Mouse (Mus musculus) forebrain, embryonic 13.5 days (tissue): ENCODE data around the gene Ccl17. TPM values are rescaled to one million over a fixed set of nuclear protein-coding genes. Genes with fewer than 3 reads are reported as not detected.
"Not testable (repeated sequence)": the region's sequence is repeated elsewhere in the genome, so short reads cannot be mapped to it uniquely, and the experiment has no call there.

Experiments used
- ATAC-seq: fragments of 200-750 bp; cut with Nextera tagmentation; 2 replicates; pipeline ENCODE4 v1.8.0; 2017
- H3K27ac ChIP-seq: fragments of 300-500 bp; sonication (generic); 2 replicates; pipeline ENCODE4 v1.5.1; 2015; ENCODE audit warnings: inconsistent platforms, mild to moderate bottlenecking, moderate library complexity
- H3K27me3 ChIP-seq: fragments of 300-500 bp; sonication (generic); 2 replicates; pipeline ENCODE4 v1.6.1; 2015; ENCODE audit warnings: mild to moderate bottlenecking, inconsistent platforms
- H3K36me3 ChIP-seq: fragments of 300-500 bp; sonication (generic); 2 replicates; pipeline ENCODE4 v1.6.1; 2015; ENCODE audit warnings: mild to moderate bottlenecking, inconsistent platforms; ENCODE audit not compliant: poor library complexity, severe bottlenecking
- H3K4me1 ChIP-seq: fragments of 300-500 bp; sonication (generic); 2 replicates; pipeline ENCODE4 v1.6.1; 2015; ENCODE audit warnings: inconsistent platforms
- H3K4me2 ChIP-seq: fragments of 300-500 bp; sonication (generic); 2 replicates; pipeline ENCODE4 v1.6.1; 2015; ENCODE audit warnings: inconsistent platforms, mild to moderate bottlenecking, moderate library complexity
- H3K4me3 ChIP-seq: fragments of 300-500 bp; sonication (generic); 2 replicates; pipeline ENCODE4 v1.5.1; 2015; ENCODE audit warnings: mild to moderate bottlenecking, inconsistent platforms
- H3K9ac ChIP-seq: fragments of 300-500 bp; sonication (generic); 2 replicates; pipeline ENCODE4 v1.6.1; 2015; ENCODE audit warnings: mild to moderate bottlenecking, inconsistent platforms
- H3K9me3 ChIP-seq: fragments of 300-500 bp; sonication (generic); replicated peaks from 2 replicates; pipeline ENCODE4 v1.6.1; 2016; ENCODE audit warnings: inconsistent platforms
- WGBS: fragments of 180-500 bp; shearing (Covaris S2); methylation state at CpG from one replicate; pipeline ENCODE4 v1.1.7; 2015; 5-methylcytosine and 5-hydroxymethylcytosine counted together
- polyA plus RNA-seq: library from polyadenylated mRNA; unstranded; fragments of >200 nt; fragmentation: Nextera tagmentation; extraction: Ambion mirVana; gene quantifications from 2 replicates; pipeline ENCODE4 v1.2.1, GENCODE M21; 2015

Ccl17 gene
- polyA plus RNA-seq, 1 experiment from 2014 or later = not detected

DNA sequence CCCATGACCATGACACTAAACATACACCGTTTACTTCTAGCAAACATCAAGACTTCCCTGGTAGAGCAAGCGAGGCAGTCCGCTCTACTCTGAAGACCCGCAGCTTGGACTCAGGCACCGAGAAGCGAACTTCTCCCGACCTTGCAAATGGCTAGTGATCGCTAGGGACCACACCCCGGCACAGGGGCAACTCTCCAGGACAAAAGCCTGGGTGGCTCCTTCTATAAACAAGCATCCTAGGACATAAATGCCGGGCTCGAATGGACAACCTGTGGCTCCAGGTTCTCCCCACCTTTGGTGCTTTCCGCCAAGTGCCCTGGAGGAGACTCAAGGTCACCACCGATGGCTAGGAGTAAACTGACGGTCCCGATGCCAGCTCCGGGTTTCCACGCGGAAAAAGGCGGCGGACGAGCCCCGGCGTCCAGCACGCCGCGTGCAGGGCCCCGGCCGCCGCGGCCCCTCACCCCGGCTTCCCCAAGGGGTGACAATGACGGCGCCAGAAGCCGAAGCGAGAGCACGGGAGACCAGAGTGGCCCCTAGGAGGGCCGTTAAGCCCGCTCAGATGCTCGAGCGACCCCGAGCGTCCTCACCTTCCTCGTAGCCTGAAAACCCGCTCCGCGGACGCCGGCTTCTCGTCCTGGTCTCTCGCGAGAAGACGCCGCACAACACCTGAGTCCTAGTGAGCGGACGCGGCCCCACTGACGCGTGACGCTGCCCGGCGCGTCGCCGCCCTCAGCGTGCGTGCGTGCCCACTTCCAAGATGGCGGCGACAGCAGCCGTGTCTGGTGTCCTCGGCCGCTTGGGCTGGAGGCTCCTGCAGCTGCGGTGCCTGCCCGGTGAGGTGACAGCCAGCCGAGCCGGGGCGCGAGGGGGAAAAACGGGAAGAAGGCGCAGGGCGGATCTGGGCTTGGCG is 27.7 kb downstream of the Ccl17 start, which contains the start of the genes Coq9 and Ciapin1:
Gene Coq9, plus strand, starts transcription at position 660 of the 913 bp plus-strand sequence.
Gene Ciapin1, minus strand, starts transcription at position 697 of the 913 bp plus-strand sequence.
- ATAC-seq = peak; percentile 99
- Histone ChIP-seq H3K36me3 (no peaks in the 10 kb centered on the region), H3K27ac (peak within 1 kb of the TSS; percentile 81), H3K9me3 (no peaks in the 10 kb centered on the region), H3K4me3 (peak within 1 kb of the TSS; percentile 79), H3K9ac (peak within 1 kb of the TSS; percentile 92), H3K27me3 (no peaks in the 10 kb centered on the region), H3K4me2 (peak within 1 kb of the TSS; percentile 92), H3K4me1 (peaks cover 25% of the 10 kb centered on the region)
- under 1% methylated on average over 82 of the region's 82 CpGs for WGBS

DNA sequence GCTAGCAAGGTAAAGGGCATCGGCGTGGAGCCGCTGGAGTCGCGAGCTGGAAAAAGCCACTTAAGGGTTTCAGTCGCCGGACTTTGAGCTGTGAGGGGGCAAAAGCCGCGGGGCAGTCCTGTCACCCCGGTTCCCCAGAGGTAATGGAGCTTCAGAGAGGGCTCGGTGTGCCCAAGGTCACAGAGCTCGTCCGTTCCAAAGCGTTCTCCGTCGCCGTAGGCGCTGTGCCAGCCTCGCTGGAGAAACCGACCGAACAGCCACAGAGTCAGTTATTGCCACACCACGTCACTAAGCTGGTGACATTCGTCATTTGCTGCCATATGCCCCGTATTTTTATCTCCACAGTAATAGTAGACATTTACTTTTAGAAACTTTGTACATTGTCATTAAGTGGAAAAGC is 28.3 kb downstream of the Ccl17 start:
- Histone ChIP-seq H3K4me3 (peak overlapping the region; percentile 79), H3K27ac (peak overlapping the region; percentile 81), H3K4me2 (peak overlapping the region; percentile 70), H3K9me3 (no peaks in the 10 kb centered on the region), H3K4me1 (peaks cover 25% of the 10 kb centered on the region), H3K36me3 (0 out of 2 replicates have a peak, but pooled peaks cover 2% of the 10 kb centered on the region), H3K9ac (peak overlapping the region; percentile 92), H3K27me3 (no peaks in the 10 kb centered on the region)
- ATAC-seq = peak; percentile 61
- WGBS = under 1% methylated on average over 24 of the region's 24 CpGs

DNA sequence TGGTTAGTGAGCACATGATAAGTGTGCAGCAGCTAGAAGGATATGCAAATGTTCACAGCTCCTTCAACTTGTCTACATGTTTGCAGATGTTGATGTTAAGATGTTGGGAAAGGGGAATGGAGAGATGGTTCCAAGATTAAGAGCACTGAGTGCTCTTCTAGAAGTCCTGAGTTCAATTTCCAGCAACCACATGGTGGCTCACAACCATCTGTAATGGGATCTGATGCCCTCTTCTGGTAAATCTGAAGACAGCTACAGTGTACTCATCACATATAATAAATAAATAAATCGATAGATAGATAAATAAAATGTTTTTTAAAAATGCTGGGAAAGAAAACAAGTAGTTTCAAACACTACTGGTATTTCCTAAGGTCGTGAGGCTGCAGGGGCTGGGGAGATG is 30.9 kb downstream of the Ccl17 start:
- no peak overlapping the region for H3K27ac ChIP-seq
- H3K9ac ChIP-seq = no peak overlapping the region
- no peak overlapping the region for H3K4me2 ChIP-seq
- no peak for ATAC-seq
- no peaks in the 10 kb centered on the region for H3K9me3 ChIP-seq
- peaks cover 21% of the 10 kb centered on the region for H3K4me1 ChIP-seq
- WGBS = 56% methylated on average over 2 of the region's 2 CpGs
- H3K4me3 ChIP-seq = no peak overlapping the region
- peaks cover 25% of the 10 kb centered on the region for H3K36me3 ChIP-seq
- no peaks in the 10 kb centered on the region for H3K27me3 ChIP-seq

DNA sequence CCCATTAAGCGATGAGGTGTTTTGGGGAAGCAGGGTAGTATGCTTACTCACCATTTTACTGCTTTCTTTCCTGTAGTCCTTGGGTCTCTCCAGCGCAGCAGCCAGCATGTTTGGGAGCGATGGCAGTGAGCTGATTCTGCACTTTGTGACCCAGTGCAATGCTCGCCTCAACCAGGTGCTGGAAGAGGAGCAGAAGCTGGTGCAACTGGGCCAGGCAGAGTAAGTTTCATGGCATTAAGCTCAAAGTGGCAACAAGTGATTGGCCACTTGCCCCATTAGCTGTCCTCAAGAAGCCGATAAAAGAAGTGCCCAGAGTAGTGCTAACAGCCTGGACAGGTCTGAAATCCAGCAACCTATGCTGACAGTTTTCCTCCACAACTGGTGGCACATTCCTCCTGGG is 39.8 kb downstream of the Ccl17 start:
- ATAC-seq = no peak
- peaks cover 89% of the 10 kb centered on the region for H3K36me3 ChIP-seq
- no peak overlapping the region for H3K9ac ChIP-seq
- no peak overlapping the region for H3K27ac ChIP-seq
- no peaks in the 10 kb centered on the region for H3K27me3 ChIP-seq
- no peaks in the 10 kb centered on the region for H3K4me1 ChIP-seq
- no peak overlapping the region for H3K4me2 ChIP-seq
- no peaks in the 10 kb centered on the region for H3K9me3 ChIP-seq
- 90% methylated on average over 5 of the region's 5 CpGs for WGBS
- no peak overlapping the region for H3K4me3 ChIP-seq

DNA sequence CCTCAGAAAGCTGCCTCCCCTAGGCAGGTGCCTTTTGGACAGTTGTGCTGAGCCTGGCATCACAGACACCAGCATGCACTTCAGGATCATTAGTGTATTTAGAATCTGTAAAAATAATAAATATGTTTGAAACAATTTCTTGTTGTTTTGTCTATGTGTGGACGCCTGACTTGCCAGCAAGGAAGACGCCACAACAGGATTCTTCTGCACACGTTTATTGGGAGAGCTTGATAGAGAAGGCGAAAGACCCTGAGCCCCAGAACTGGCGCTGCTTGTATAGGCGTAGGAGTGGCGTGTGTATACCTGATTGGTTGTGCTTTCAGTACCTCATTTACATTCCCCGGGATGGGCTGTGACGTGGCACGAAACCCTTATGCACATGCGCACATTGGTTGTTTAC is 44.5 kb downstream of the Ccl17 start:
- H3K9me3 ChIP-seq, ATAC-seq, H3K27ac ChIP-seq, H3K27me3 ChIP-seq, H3K4me3 ChIP-seq, H3K4me2 ChIP-seq, H3K9ac ChIP-seq: not testable (repeated sequence)
- 90% methylated on average over 11 of the region's 11 CpGs for WGBS
- H3K4me1 ChIP-seq = peaks cover 17% of the 10 kb centered on the region
- H3K36me3 ChIP-seq = peaks cover 54% of the 10 kb centered on the region

DNA sequence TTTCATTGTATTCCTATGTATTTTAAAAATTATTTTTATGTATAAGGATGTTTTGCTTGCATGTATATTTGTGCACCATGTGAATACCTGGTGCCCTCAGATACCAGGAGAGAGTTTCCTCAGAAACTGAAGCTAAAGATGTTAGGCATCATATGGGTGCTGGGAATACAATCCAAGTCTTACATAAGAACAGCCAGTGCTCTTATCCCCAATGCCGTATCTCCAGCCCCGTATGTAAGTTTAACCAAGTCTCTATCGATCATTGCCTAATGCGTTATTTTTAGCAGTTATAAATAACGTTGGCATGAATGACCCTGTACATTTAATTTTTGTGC is 46.7 kb downstream of the Ccl17 start:
- Histone ChIP-seq H3K4me3 (peak overlapping the region; percentile 97), H3K27me3 (no peaks in the 10 kb centered on the region), H3K27ac (no peak overlapping the region), H3K4me2 (peak overlapping the region; percentile 92; the same call in 1 of the 2 replicates), H3K9ac (no peak overlapping the region), H3K4me1 (peaks cover 17% of the 10 kb centered on the region), H3K36me3 (peaks cover 52% of the 10 kb centered on the region), H3K9me3 (no peaks in the 10 kb centered on the region)
- WGBS = 32% methylated on average over 5 of the region's 5 CpGs
- ATAC-seq = no peak

DNA sequence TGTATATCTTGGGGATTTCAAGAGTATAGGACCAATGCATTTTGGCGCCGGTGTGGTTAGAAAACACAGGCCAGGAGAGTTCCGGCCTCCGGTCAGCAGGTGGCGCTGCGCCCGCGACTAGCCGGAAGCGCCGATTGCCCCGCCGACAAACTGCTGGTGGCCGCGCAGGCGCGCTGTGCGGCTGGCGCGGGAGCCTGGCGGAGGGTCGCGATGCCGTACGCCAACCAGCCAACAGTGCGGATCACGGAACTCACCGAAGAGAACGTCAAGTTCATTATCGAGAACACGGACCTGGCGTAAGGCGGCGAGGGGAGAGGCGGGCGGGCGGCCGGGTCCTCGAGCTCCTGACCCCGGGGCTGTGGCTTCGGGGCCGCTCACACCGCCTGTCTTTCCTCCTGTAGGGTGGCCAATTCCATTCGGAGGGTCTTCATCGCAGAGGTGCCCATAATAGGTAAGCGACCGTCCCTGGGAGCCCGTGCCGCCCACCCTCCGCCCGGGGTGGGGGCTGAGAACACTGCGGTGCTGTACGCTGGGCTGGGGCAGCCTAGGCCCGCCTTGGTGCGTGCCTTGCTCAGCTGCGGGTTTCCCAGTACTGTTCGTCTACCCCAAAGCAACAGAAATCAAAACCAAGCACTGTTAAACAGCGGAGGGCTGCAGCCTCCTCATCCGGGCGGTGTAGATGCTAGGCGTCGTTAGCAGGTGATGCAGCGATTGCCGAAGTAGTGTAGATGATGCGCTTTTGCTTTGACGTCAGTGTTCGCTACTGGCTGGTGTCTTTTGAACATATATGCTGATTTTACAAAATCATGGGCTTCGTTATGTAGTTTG is 47.3 kb downstream of the Ccl17 start, which contains the start of gene Polr2c:
Gene Polr2c, plus strand, starts transcription at position 105 of the 828 bp plus-strand sequence.
- H3K4me2 ChIP-seq = peak within 1 kb of the TSS; percentile 92
- peak within 1 kb of the TSS; percentile 64 for H3K27ac ChIP-seq
- H3K36me3 ChIP-seq = peaks cover 52% of the 10 kb centered on the region
- peak within 1 kb of the TSS; percentile 97 for H3K4me3 ChIP-seq
- under 1% methylated on average over 56 of the region's 68 CpGs for WGBS
- H3K9ac ChIP-seq = peak within 1 kb of the TSS; percentile 98
- peak; percentile 87 for ATAC-seq
- peaks cover 17% of the 10 kb centered on the region for H3K4me1 ChIP-seq
- H3K9me3 ChIP-seq = no peaks in the 10 kb centered on the region
- no peaks in the 10 kb centered on the region for H3K27me3 ChIP-seq

DNA sequence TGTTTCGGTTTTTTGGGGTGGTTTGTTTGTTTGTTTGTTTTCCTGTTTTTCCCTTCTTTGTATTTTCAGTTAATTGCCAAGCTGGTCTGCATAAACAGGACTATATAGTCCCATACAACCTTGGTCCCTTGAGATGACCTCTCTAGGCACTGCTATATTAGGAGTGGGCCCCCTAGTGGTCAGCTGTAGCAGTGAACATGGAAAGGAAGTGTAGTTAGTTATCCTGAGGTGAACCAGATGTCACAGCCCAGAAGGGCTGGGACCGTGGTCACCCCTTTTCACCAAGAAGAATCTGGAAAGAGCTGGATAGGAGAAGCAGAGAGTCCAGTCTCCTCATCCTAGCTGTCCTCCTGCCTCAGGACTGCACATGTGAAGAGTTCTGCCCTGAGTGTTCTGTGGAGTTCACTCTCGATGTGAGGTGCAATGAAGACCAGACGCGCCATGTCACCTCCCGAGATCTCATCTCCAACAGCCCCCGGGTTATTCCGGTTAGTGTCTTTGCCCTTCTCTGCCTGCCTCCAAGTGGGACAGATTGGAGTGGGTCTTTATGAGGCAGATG is 51.2 kb downstream of the Ccl17 start:
- no peak overlapping the region for H3K27ac ChIP-seq
- peaks cover 17% of the 10 kb centered on the region for H3K4me1 ChIP-seq
- ATAC-seq = no peak; the same call in 1 of the 2 replicates
- 77% methylated on average over 8 of the region's 8 CpGs for WGBS
- no peak overlapping the region for H3K4me2 ChIP-seq
- no peak overlapping the region for H3K9ac ChIP-seq
- peaks cover 69% of the 10 kb centered on the region for H3K36me3 ChIP-seq
- no peaks in the 10 kb centered on the region for H3K27me3 ChIP-seq
- H3K9me3 ChIP-seq = no peaks in the 10 kb centered on the region
- no peak overlapping the region for H3K4me3 ChIP-seq

Other genes starting within 250 kb of the Ccl17 start
- 48.1 and 54.3 TPM in 2 replicates for gene Rspry1, start 208.5 kb upstream of the Ccl17 start, polyA plus RNA-seq
- gene Fam192a, start 208.5 kb upstream of the Ccl17 start, polyA plus RNA-seq = 108 TPM in 2 replicates
- gene Arl2bp, start 143.9 kb upstream of the Ccl17 start, polyA plus RNA-seq = 254 and 265 TPM in 2 replicates
- gene Pllp, start 114.2 kb upstream of the Ccl17 start, polyA plus RNA-seq = 0.55 and 0.63 TPM in 2 replicates
- gene Ccl22, start 64.9 kb upstream of the Ccl17 start, polyA plus RNA-seq = not detected in 2 replicates
- gene Cx3cl1, start 38.4 kb upstream of the Ccl17 start, polyA plus RNA-seq = 6.9 and 8.6 TPM in 2 replicates
- gene Coq9, start 27.9 kb downstream of the Ccl17 start, polyA plus RNA-seq = 55.0 and 60.8 TPM in 2 replicates
- gene Ciapin1, start 27.9 kb downstream of the Ccl17 start, polyA plus RNA-seq = 162 and 176 TPM in 2 replicates
- gene Polr2c, start 47.0 kb downstream of the Ccl17 start, polyA plus RNA-seq = 170 TPM in 2 replicates
- gene Dok4, start 65.9 kb downstream of the Ccl17 start, polyA plus RNA-seq = 38.2 and 39.2 TPM in 2 replicates
- 5.6 TPM in 2 replicates for gene Ccdc102a, start 107.6 kb downstream of the Ccl17 start, polyA plus RNA-seq
- gene Adgrg5, start 113.2 kb downstream of the Ccl17 start, polyA plus RNA-seq = 0.19 TPM in 1 of 2 replicates, not detected in the other
- gene Adgrg1, start 164.3 kb downstream of the Ccl17 start, polyA plus RNA-seq = 156 and 178 TPM in 2 replicates
- gene Adgrg3, start 207.2 kb downstream of the Ccl17 start, polyA plus RNA-seq = 0.79 and 1.0 TPM in 2 replicates
- 0.49 and 1.0 TPM in 2 replicates for gene Drc7, start 244.7 kb downstream of the Ccl17 start, polyA plus RNA-seq